Mouse (Mus musculus): ENCODE measurements around the gene Zan. TPM values are rescaled to one million over a fixed set of nuclear protein-coding genes. Genes with fewer than 3 reads are reported as not detected.

Zan gene
- polyA plus RNA-seq, 1 experiment from 2014 or later, result 0.05 TPM

DNA sequence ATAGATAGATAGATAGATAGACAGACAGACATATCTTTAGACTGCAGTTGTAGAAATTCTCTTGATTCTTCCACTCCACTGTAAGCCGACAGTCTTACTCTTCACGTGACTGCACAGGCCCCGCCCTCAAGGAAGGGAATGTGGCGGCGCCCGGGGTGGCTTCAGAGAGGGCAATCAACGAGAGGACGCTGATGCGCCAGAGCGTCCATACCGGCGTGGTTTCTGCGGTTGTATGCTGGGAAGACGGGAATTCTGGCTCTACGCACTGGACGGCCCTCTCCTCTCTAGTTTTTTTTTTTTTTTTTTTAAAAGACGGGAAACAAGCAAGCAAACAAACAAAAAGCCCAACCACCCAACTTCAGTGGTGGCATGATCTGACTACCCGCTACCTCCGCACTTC is 138.6 kb downstream of the Zan start:
- under 1% methylated on average over 19 of the region's 19 CpGs for WGBS
- H3K4me1 ChIP-seq (replicated peaks), result peaks cover 25% of the 10 kb centered on the region
- ATAC-seq (replicated peaks; ENCODE audit: insufficient number of reproducible peaks, insufficient read depth, low FRiP score, low read depth), result peak; percentile 80
- peak overlapping the region; percentile 73 for H3K4me2 ChIP-seq
- peak overlapping the region; percentile 56 for H3K9ac ChIP-seq
- H3K9me3 ChIP-seq (replicated peaks), result no peaks in the 10 kb centered on the region
- H3K4me3 ChIP-seq, result peak overlapping the region; percentile 52
- peak overlapping the region; percentile 90 for H3K27ac ChIP-seq
- no peaks in the 10 kb centered on the region for H3K27me3 ChIP-seq
- H3K36me3 ChIP-seq, result no peaks in the 10 kb centered on the region

DNA sequence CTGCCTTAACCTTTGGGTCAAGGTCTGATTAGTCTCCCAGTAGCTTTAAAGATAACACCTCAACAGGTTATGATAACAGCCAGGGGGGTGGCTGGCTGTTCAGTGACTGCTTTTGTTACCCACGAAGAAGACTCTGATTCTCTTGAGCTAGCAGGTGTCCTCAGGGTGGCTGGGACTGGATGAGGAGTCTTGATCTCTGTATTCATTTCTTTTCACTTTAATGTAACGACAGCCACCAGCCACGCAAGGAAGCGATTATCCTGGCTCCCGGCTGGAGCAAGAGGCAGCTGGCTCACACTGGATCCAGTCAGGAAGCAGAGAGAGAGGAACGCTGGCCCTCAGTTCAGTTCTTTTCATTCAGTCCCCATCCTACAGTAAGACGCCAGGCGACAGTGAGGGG is 139.7 kb downstream of the Zan start:
- H3K4me2 ChIP-seq, result no peak overlapping the region
- H3K9me3 ChIP-seq (replicated peaks), result no peaks in the 10 kb centered on the region
- peak overlapping the region; percentile 14; the same call in 1 of the 2 replicates for H3K9ac ChIP-seq
- no peaks in the 10 kb centered on the region for H3K27me3 ChIP-seq
- H3K4me3 ChIP-seq, result no peak overlapping the region
- H3K27ac ChIP-seq, result peak overlapping the region; percentile 24
- no peaks in the 10 kb centered on the region for H3K36me3 ChIP-seq
- no peak for ATAC-seq (replicated peaks; ENCODE audit: insufficient number of reproducible peaks, insufficient read depth, low FRiP score, low read depth)
- WGBS, result 32% methylated on average over 8 of the region's 8 CpGs
- H3K4me1 ChIP-seq (replicated peaks), result peaks cover 29% of the 10 kb centered on the region

DNA sequence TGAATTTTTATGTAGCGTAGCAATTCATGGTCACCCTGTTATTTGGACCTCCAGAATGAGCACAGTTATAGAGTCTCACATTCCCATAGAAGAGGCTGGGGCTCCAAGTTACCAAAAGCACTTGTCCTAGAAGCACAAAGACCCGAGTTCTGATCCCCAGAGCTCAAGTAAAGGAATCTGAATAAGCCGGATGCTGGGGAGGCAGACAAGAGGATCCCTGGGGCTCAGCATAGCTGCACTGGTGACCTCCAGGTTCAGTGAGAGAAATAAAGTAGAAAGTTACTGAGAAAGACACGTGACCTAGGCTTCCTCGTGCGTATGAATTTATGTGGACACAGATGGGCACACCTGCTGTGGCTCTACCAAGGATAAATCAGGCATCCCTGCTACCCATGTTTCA is 141.8 kb downstream of the Zan start:
- Histone ChIP-seq H3K4me2 (no peak overlapping the region), H3K36me3 (no peaks in the 10 kb centered on the region), H3K27ac (no peak overlapping the region), H3K4me3 (no peak overlapping the region), H3K4me1 (replicated peaks) (peaks cover 25% of the 10 kb centered on the region), H3K9ac (no peak overlapping the region), H3K9me3 (replicated peaks) (no peaks in the 10 kb centered on the region), H3K27me3 (no peaks in the 10 kb centered on the region)
- WGBS, result 70% methylated on average over 6 of the region's 6 CpGs
- no peak for ATAC-seq (replicated peaks; ENCODE audit: insufficient number of reproducible peaks, insufficient read depth, low FRiP score, low read depth)

DNA sequence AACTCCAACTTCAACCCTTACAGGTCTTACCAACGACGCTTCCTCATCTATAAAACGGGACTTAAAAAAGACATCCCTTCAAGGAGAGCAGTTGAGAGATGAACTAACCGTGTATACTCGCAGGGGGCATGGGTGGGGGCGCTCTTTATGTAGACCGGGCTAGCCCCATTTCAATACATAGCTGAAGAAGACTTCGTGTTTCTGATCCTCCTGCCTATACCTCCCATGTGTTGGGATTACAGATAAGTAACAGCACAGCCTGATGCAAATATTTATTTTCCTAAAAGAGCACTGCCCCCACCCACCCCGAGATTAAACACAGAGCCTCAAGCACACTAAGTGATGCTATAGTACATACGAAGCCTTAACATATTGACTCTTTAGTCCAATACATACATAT is 142.5 kb downstream of the Zan start:
- Histone ChIP-seq H3K4me2 (peak overlapping the region; percentile 96; the same call in 1 of the 2 replicates), H3K9ac (no peak overlapping the region), H3K36me3 (no peaks in the 10 kb centered on the region), H3K9me3 (replicated peaks) (no peaks in the 10 kb centered on the region), H3K4me1 (replicated peaks) (peaks cover 17% of the 10 kb centered on the region), H3K4me3 (peak overlapping the region; percentile 66), H3K27me3 (no peaks in the 10 kb centered on the region), H3K27ac (no peak overlapping the region)
- 48% methylated on average over 10 of the region's 10 CpGs for WGBS
- ATAC-seq (replicated peaks; ENCODE audit: insufficient number of reproducible peaks, insufficient read depth, low FRiP score, low read depth), result no peak

DNA sequence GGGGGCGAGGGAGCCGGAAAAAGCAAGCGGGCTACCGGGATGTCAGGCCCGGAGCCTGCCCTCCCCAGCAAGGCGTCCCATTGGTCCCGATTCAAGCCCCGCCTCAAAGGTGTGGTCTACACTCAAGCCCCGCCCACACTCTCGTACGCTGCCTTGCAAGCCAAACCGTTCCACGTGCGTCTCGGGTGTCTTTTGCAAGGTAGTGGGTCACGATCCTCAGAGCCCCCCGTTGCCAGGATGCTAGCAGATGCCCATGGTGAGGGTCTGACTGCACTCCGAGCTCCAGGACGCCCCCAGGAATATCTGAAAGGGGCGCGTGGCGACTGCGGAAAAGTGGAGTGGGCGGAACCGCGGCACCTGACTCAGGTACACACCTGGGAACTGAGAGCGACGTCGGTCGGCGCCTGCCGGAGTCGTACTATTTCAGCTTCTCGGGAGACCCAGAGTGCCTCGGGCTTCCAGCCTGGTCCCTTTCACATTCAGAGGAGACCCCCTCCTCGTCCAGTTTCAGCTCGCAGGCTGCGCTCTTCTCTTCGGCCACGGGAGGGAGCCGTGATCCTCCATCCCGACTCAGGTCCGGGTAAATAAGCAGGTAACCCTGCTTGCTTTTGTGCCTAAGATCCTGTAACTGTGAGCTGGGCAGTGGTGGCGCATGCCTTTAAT is 143.2 kb downstream of the Zan start, which contains the start of gene Slc12a9:
Gene Slc12a9, minus strand, starts transcription at position 86 of the 663 bp plus-strand sequence.
- Histone ChIP-seq H3K9me3 (replicated peaks) (no peaks in the 10 kb centered on the region), H3K36me3 (no peaks in the 10 kb centered on the region), H3K9ac (peak within 1 kb of the TSS; percentile 64), H3K27ac (0 out of 2 replicates have a peak within 1 kb of the TSS, but pooled peaks have one; percentile 28), H3K27me3 (no peaks in the 10 kb centered on the region), H3K4me2 (peak within 1 kb of the TSS; percentile 96), H3K4me3 (peak within 1 kb of the TSS; percentile 66), H3K4me1 (replicated peaks) (peaks cover 11% of the 10 kb centered on the region)
- WGBS, result under 1% methylated on average over 44 of the region's 44 CpGs
- peak; percentile 85 for ATAC-seq (replicated peaks; ENCODE audit: insufficient number of reproducible peaks, insufficient read depth, low FRiP score, low read depth)

DNA sequence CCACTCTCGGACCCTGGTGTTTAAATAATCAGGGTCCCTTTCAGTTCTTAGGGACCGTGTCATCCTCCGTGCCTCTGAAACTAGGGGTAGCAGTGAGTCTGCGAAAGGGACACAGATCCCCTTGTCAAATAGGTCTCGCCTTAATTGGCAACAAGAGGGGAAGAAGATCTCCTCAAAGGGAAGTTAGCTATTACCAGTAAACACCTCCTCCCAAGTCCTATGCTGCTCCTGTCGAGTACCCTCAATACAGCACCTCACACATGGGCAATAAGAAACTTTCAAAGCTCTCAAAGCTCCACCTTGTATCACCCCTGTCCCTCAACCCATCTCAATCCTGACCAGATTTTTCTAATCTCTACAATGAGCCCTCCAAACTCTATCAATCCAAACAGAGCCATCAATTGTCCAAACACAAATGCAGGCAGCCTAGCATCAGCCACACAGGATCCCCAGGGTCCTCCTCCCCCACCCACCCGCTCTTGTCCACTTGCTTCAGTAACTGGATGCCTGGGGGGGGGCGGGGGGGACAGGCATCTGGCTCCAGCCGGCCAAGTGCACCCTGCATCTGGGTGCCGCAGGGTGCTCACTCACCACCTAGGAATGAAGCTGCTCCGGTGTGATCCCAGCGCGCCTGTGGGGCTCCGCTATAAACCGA is 143.9 kb downstream of the Zan start:
- Histone ChIP-seq H3K36me3 (no peaks in the 10 kb centered on the region), H3K9me3 (replicated peaks) (no peaks in the 10 kb centered on the region), H3K9ac (peak overlapping the region; percentile 64), H3K4me3 (peak overlapping the region; percentile 66), H3K27ac (0 out of 2 replicates have a peak overlapping the region, but pooled peaks have one; percentile 28), H3K4me1 (replicated peaks) (peaks cover 11% of the 10 kb centered on the region), H3K4me2 (peak overlapping the region; percentile 96), H3K27me3 (no peaks in the 10 kb centered on the region)
- WGBS, result 18% methylated on average over 15 of the region's 15 CpGs
- no peak for ATAC-seq (replicated peaks; ENCODE audit: insufficient number of reproducible peaks, insufficient read depth, low FRiP score, low read depth)

DNA sequence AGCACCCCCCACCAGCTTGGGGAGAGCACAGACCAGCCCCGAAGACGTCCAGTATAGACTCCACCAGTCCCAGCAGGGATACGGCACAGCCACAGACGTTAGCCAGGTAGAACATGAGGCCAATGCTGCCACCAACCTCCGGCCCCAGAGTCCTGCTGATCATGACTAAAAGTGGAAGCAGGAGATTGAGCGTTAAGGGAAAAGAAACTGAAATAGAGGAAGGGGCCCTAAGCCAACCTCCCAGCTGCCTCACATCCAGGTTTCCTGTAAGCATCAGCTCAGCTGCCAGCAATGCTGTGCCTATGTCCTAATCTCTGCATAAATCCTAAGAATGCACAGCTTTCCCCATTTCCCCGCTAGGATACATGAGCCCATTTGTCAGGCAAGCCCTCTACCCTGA is 146.0 kb downstream of the Zan start:
- H3K27me3 ChIP-seq, result no peaks in the 10 kb centered on the region
- no peak overlapping the region for H3K9ac ChIP-seq
- no peaks in the 10 kb centered on the region for H3K9me3 ChIP-seq (replicated peaks)
- no peak for ATAC-seq (replicated peaks; ENCODE audit: insufficient number of reproducible peaks, insufficient read depth, low FRiP score, low read depth)
- no peak overlapping the region for H3K27ac ChIP-seq
- H3K4me2 ChIP-seq, result no peak overlapping the region
- H3K4me3 ChIP-seq, result no peak overlapping the region
- H3K4me1 ChIP-seq (replicated peaks), result peaks cover 7% of the 10 kb centered on the region; the same call in 1 of the 2 replicates
- 86% methylated on average over 7 of the region's 7 CpGs for WGBS
- H3K36me3 ChIP-seq, result peaks cover 7% of the 10 kb centered on the region; the same call in 1 of the 2 replicates

Other genes with a start within 250 kb of the Zan start
- 8.1 and 15.8 TPM in 2 replicates for gene Ache, start 189.5 kb downstream of the Zan start, polyA plus RNA-seq (2015; fragmentation: Nextera tagmentation; extraction: Ambion mirVana)
- 6.1 and 11.2 TPM in 2 replicates for gene Ufsp1, start 182.4 kb downstream of the Zan start, polyA plus RNA-seq (2015; fragmentation: Nextera tagmentation; extraction: Ambion mirVana)
- gene Srrt, start 169.4 kb downstream of the Zan start, polyA plus RNA-seq (2015; fragmentation: Nextera tagmentation; extraction: Ambion mirVana), result 70.5 and 95.7 TPM in 2 replicates
- 37.7 and 53.3 TPM in 2 replicates for gene Trip6, start 162.7 kb downstream of the Zan start, polyA plus RNA-seq (2015; fragmentation: Nextera tagmentation; extraction: Ambion mirVana)
- gene Slc12a9, start 143.5 kb downstream of the Zan start, polyA plus RNA-seq (2015; fragmentation: Nextera tagmentation; extraction: Ambion mirVana), result 6.5 and 10.4 TPM in 2 replicates
- 32.9 and 42.9 TPM in 2 replicates for gene Ephb4, start 127.0 kb downstream of the Zan start, polyA plus RNA-seq (2015; fragmentation: Nextera tagmentation; extraction: Ambion mirVana)
- gene Pop7, start 25.5 kb upstream of the Zan start, polyA plus RNA-seq (2015; fragmentation: Nextera tagmentation; extraction: Ambion mirVana), result 37.4 and 38.6 TPM in 2 replicates
- 8.9 and 10.4 TPM in 2 replicates for gene Gigyf1, start 41.5 kb upstream of the Zan start, polyA plus RNA-seq (2015; fragmentation: Nextera tagmentation; extraction: Ambion mirVana)
- gene Epo, start 56.2 kb upstream of the Zan start, polyA plus RNA-seq (2015; fragmentation: Nextera tagmentation; extraction: Ambion mirVana), result not detected in 2 replicates
- gene Gnb2, start 56.4 kb upstream of the Zan start, polyA plus RNA-seq (2015; fragmentation: Nextera tagmentation; extraction: Ambion mirVana), result 244 and 306 TPM in 2 replicates
- gene Actl6b, start 76.5 kb upstream of the Zan start, polyA plus RNA-seq (2015; fragmentation: Nextera tagmentation; extraction: Ambion mirVana), result 0.13 and 2.1 TPM in 2 replicates
- 0.31 and 1.3 TPM in 2 replicates for gene Tfr2, start 92.8 kb upstream of the Zan start, polyA plus RNA-seq (2015; fragmentation: Nextera tagmentation; extraction: Ambion mirVana)
- gene Mospd3, start 124.0 kb upstream of the Zan start, polyA plus RNA-seq (2015; fragmentation: Nextera tagmentation; extraction: Ambion mirVana), result 17.1 and 26.5 TPM in 2 replicates
- gene Pcolce, start 136.7 kb upstream of the Zan start, polyA plus RNA-seq (2015; fragmentation: Nextera tagmentation; extraction: Ambion mirVana), result 117 and 129 TPM in 2 replicates
- 0.11 and 0.23 TPM in 2 replicates for gene Fbxo24, start 151.9 kb upstream of the Zan start, polyA plus RNA-seq (2015; fragmentation: Nextera tagmentation; extraction: Ambion mirVana)
- 20.7 and 26.7 TPM in 2 replicates for gene Lrch4, start 152.1 kb upstream of the Zan start, polyA plus RNA-seq (2015; fragmentation: Nextera tagmentation; extraction: Ambion mirVana)
- 7.1 and 12.2 TPM in 2 replicates for gene Gm20605, start 152.1 kb upstream of the Zan start, polyA plus RNA-seq (2015; fragmentation: Nextera tagmentation; extraction: Ambion mirVana)
- gene Sap25, start 164.3 kb upstream of the Zan start, polyA plus RNA-seq (2015; fragmentation: Nextera tagmentation; extraction: Ambion mirVana), result 4.0 and 6.0 TPM in 2 replicates
- 0.13 and 0.21 TPM in 2 replicates for gene Irs3, start 168.7 kb upstream of the Zan start, polyA plus RNA-seq (2015; fragmentation: Nextera tagmentation; extraction: Ambion mirVana)
- gene Agfg2, start 207.7 kb upstream of the Zan start, polyA plus RNA-seq (2015; fragmentation: Nextera tagmentation; extraction: Ambion mirVana), result 19.3 and 21.7 TPM in 2 replicates

Data from heart, embryonic 15.5 days (tissue).